Mouse (Mus musculus) gastrocnemius, postnatal 25 days (tissue): ENCODE data around the gene Borcs6. TPM values are rescaled to one million over a fixed set of nuclear protein-coding genes. Genes with fewer than 3 reads are reported as not detected.
A peak's percentile ranks its signal among the peaks of the same experiment; 100 is the strongest.
"Not testable (repeated sequence)": the region's sequence is repeated elsewhere in the genome, so short reads cannot be mapped to it uniquely, and the experiment has no call there.

Experiments
- DNase-seq: peaks from one replicate; pipeline ENCODE4 v3.0.0; 2022
- total RNA-seq, 2 experiments: library from RNA; stranded (reverse); gene quantifications; 1 replicate in 1 of 2; 2 replicates in 1 of 2; pipeline ENCODE4 v1.2.3; 2021

Borcs6 gene
- total RNA-seq, 2 experiments from 2014 or later, result 15.5 to 15.9 TPM

GRCm38 (mm10) chr11:69088856-69089615 is 29.5 kb downstream of the Borcs6 start:
- no peak for DNase-seq

- DNase-seq, result no peak
Measured at GRCm38 (mm10) chr11:69089616-69090290, 30.2 kb downstream of the Borcs6 start.

- no peak for DNase-seq
Measured at GRCm38 (mm10) chr11:69090367-69090766, 30.9 kb downstream of the Borcs6 start.

- no peak for DNase-seq
Measured at GRCm38 (mm10) chr11:69091566-69092385, 32.3 kb downstream of the Borcs6 start.

GRCm38 (mm10) chr11:69092386-69092751 is 32.9 kb downstream of the Borcs6 start:
- DNase-seq, result peak; percentile 71

- no peak for DNase-seq
Measured at GRCm38 (mm10) chr11:69092871-69093270, 33.4 kb downstream of the Borcs6 start.

- not testable (repeated sequence) for DNase-seq
Measured at GRCm38 (mm10) chr11:69093856-69094255, 34.3 kb downstream of the Borcs6 start.

- DNase-seq, result peak; percentile 100
Measured at GRCm38 (mm10) chr11:69094697-69095429, 35.3 kb downstream of the Borcs6 start, which contains the start of gene Per1. Gene Per1, plus strand, starts transcription at chr11:69095217.

- DNase-seq, result peak; percentile 48
Measured at GRCm38 (mm10) chr11:69095511-69096231, 36.2 kb downstream of the Borcs6 start.

- DNase-seq, result no peak
Measured at GRCm38 (mm10) chr11:69096360-69096986, 37.0 kb downstream of the Borcs6 start.

GRCm38 (mm10) chr11:69096987-69097900 is 37.7 kb downstream of the Borcs6 start:
- DNase-seq, result peak; percentile 100

- DNase-seq, result peak; percentile 34
Measured at GRCm38 (mm10) chr11:69098039-69098761, 38.7 kb downstream of the Borcs6 start.

GRCm38 (mm10) chr11:69098762-69099091 is 39.2 kb downstream of the Borcs6 start:
- peak; percentile 99 for DNase-seq

GRCm38 (mm10) chr11:69099177-69099914 is 39.8 kb downstream of the Borcs6 start:
- DNase-seq, result peak; percentile 89

GRCm38 (mm10) chr11:69099915-69100345 is 40.4 kb downstream of the Borcs6 start:
- peak; percentile 96 for DNase-seq

- DNase-seq, result peak; percentile 53
Measured at GRCm38 (mm10) chr11:69100639-69101360, 41.3 kb downstream of the Borcs6 start.

- no peak for DNase-seq
Measured at GRCm38 (mm10) chr11:69101604-69102402, 42.3 kb downstream of the Borcs6 start.
